Mouse (Mus musculus) liver, embryonic 18 days (tissue): ENCODE measurements around the gene Adamtsl1. TPM values are rescaled to one million over a fixed set of nuclear protein-coding genes. Genes with fewer than 3 reads are reported as not detected.

Source experiments
- polyA plus RNA-seq: library from polyadenylated mRNA; depleted of rRNA; stranded (reverse); fragments of >200 nt; gene quantifications from 2 replicates; pipeline ENCODE4 v1.2.3, GENCODE M21; 2012; rRNA removed

Gene Adamtsl1
- 0.14 and 0.26 TPM in 2 replicates for polyA plus RNA-seq

DNA sequence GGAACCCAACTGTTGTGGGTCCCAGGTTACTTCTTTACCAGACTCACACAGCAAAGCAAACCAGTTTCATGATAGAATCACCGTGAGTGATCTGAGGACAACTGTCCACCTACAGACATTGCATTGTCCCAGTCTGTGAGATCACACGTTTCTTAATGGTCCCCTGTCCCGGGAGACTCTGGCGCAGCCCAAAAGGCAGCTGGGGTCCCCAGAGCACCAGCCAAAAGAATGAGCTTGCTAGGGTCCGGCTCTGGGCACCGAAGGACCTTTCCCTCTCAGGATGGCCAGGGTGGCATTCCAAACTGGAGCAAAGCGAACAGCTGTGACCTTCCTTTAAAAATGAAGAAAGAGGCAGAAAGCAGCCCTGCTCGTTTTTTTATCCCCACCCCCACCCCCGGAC lies at the start of gene Adamtsl1:
Adamtsl1 (plus strand) TSS at position 381 of the 400 bp plus-strand sequence.

